Mouse (Mus musculus) ES-E14 (cell line): ENCODE results near the gene Heg1.

Experiments used
- CHD2 ChIP-seq: IDR thresholded peaks from 2 replicates; pipeline ENCODE4 v1.6.1; 2014; ENCODE audit warnings: mild to moderate bottlenecking, low read depth, low read length, inconsistent platforms
- HCFC1 ChIP-seq: IDR thresholded peaks from 2 replicates; pipeline ENCODE4 v1.6.1; 2012; ENCODE audit warnings: low read length, inconsistent platforms, borderline replicate concordance; ENCODE audit not compliant: insufficient read depth
- MAFK ChIP-seq: IDR thresholded peaks from 2 replicates; pipeline ENCODE4 v1.6.1; 2014; ENCODE audit warnings: mild to moderate bottlenecking, low read depth, low read length, inconsistent platforms; ENCODE audit not compliant: insufficient read depth
- ZC3H11A ChIP-seq: IDR thresholded peaks from 2 replicates; pipeline ENCODE4 v1.6.1; 2012; ENCODE audit warnings: low read depth, mild to moderate bottlenecking, inconsistent platforms, low read length, borderline replicate concordance
- ZNF384 ChIP-seq: IDR thresholded peaks from 2 replicates; pipeline ENCODE4 v1.6.1; 2012; ENCODE audit warnings: low read depth, low read length, inconsistent platforms

- no peak for TF ChIP-seq CHD2
- no peak for TF ChIP-seq HCFC1
- TF ChIP-seq ZNF384, result no peak
- no peak for TF ChIP-seq MAFK
- TF ChIP-seq ZC3H11A, result no peak
These were observed 12.8 kb downstream of the Heg1 start for GRCm38 (mm10) chr16:33696811-33697575.
